In genomic region chr16:58700816-58701424, GRCm38 (mm10) we compare ENCODE assay signal across 38 mouse cellular contexts. TPM values are rescaled to one million over a fixed set of nuclear protein-coding genes. Genes with fewer than 3 reads are reported as not detected.
"Had no signal": no experiment of that assay in that cellular context is flagged by ENCODE, and none has a peak within 500 bp of the region (broad histone marks: within the 10 kb centered on the region; RNA-seq: fewer than 3 reads in every experiment).

No protein-coding gene starts in this region.

- H3K4me2 ChIP-seq: embryonic facial prominence, embryonic 12.5 days; embryonic facial prominence, embryonic 13.5 days; embryonic facial prominence, embryonic 15.5 days; forebrain, embryonic 12.5 days; forebrain, embryonic 13.5 days; forebrain, embryonic 15.5 days had no signal

- H3K4me3 ChIP-seq: embryonic facial prominence, embryonic 10.5 days; embryonic facial prominence, embryonic 12.5 days; embryonic facial prominence, embryonic 13.5 days; embryonic facial prominence, embryonic 15.5 days; erythroblast, embryonic 14.5 days; forebrain, embryonic 10.5 days; forebrain, embryonic 12.5 days; forebrain, embryonic 13.5 days; forebrain, embryonic 15.5 days; gastrocnemius, adult 2 months; heart, adult 2 months had no signal

- H3K27ac ChIP-seq: embryonic facial prominence, embryonic 10.5 days; embryonic facial prominence, embryonic 12.5 days; embryonic facial prominence, embryonic 13.5 days; embryonic facial prominence, embryonic 15.5 days; forebrain, embryonic 10.5 days; forebrain, embryonic 12.5 days; forebrain, embryonic 13.5 days; forebrain, embryonic 15.5 days; gastrocnemius, adult 2 months; heart, adult 2 months had no signal

- H3K9ac ChIP-seq: embryonic facial prominence, embryonic 12.5 days; embryonic facial prominence, embryonic 13.5 days; embryonic facial prominence, embryonic 15.5 days; forebrain, embryonic 12.5 days; forebrain, embryonic 13.5 days; forebrain, embryonic 15.5 days; forebrain, postnatal 0 days had no signal

- H3K9me3 ChIP-seq: embryonic facial prominence, embryonic 10.5 days; embryonic facial prominence, embryonic 12.5 days; embryonic facial prominence, embryonic 13.5 days; embryonic facial prominence, embryonic 15.5 days; forebrain, embryonic 10.5 days; forebrain, embryonic 12.5 days; forebrain, embryonic 13.5 days; forebrain, embryonic 15.5 days had no signal

- DNase-seq: cerebellum, adult 2 months; cerebellum, adult 8-10 months; cerebellum, adult 9-10 months; cerebellum, adult 9-11 months; cerebellum, postnatal 10 days; cerebellum, postnatal 14 days; cerebellum, postnatal 25 days; cerebellum, postnatal 36 days; embryo, embryonic 11 days; forebrain, postnatal 0 days; gastrocnemius, adult 2 months; gastrocnemius, postnatal 10 days; gastrocnemius, postnatal 14 days; gastrocnemius, postnatal 25 days; gastrocnemius, postnatal 36 days; heart, adult 18-20 months; heart, adult 2 months had no signal

- H3K4me1 ChIP-seq: embryonic facial prominence, embryonic 12.5 days; embryonic facial prominence, embryonic 13.5 days; embryonic facial prominence, embryonic 15.5 days; forebrain, embryonic 12.5 days; forebrain, embryonic 13.5 days; forebrain, embryonic 15.5 days had no signal

- ATAC-seq: forebrain, embryonic 13.5 days; forebrain, embryonic 14.5 days; forebrain, embryonic 15.5 days; forebrain, embryonic 16.5 days; forebrain, postnatal 0 days had no signal

- H3K36me3 ChIP-seq: embryonic facial prominence, embryonic 10.5 days; embryonic facial prominence, embryonic 12.5 days; embryonic facial prominence, embryonic 13.5 days; embryonic facial prominence, embryonic 15.5 days; forebrain, embryonic 10.5 days; forebrain, embryonic 12.5 days; forebrain, embryonic 15.5 days had no signal

- H3K27me3 ChIP-seq: embryonic facial prominence, embryonic 12.5 days; embryonic facial prominence, embryonic 13.5 days; embryonic facial prominence, embryonic 15.5 days; forebrain, embryonic 12.5 days; forebrain, embryonic 13.5 days; forebrain, embryonic 15.5 days had no signal

RNA-seq across cellular contexts. Expression of gene Gpr15, which starts 17.9 kb away (rescaled TPM):
- total RNA-seq: common myeloid progenitor, adult 5-6 weeks; gastrocnemius, adult 18-20 months; gastrocnemius, adult 2 months; gastrocnemius, adult 8-10 months; gastrocnemius, postnatal 10 days; gastrocnemius, postnatal 14 days; gastrocnemius, postnatal 25 days; gastrocnemius, postnatal 36 days; gastrocnemius, postnatal 4 days; heart, adult 18-20 months; heart, adult 2 months; heart, adult 8-10 months had no signal
- polyA plus RNA-seq: cerebellum, adult 2 months; cortical plate, adult 2 months; embryonic facial prominence, embryonic 10.5 days; embryonic facial prominence, embryonic 11.5 days; embryonic facial prominence, embryonic 12.5 days; embryonic facial prominence, embryonic 14.5 days; erythroblast, embryonic 14.5 days; forebrain, embryonic 10.5 days; forebrain, embryonic 11.5 days; forebrain, embryonic 13.5 days; forebrain, embryonic 14.5 days; forebrain, embryonic 16.5 days; forebrain, postnatal 0 days; gonadal fat pad, adult 2 months had no signal
